Mouse (Mus musculus): ENCODE results near the gene Spag6. TPM values are rescaled to one million over a fixed set of nuclear protein-coding genes. Genes with fewer than 3 reads are reported as not detected.

Gene Spag6
- polyA plus RNA-seq, 1 experiment from 2014 or later = not detected

GRCm38 (mm10) chr2:18692548-18692947 lies 1.3 kb upstream of the Spag6 start:
- WGBS (ENCODE audit: missing documents) = 8% methylated on average over 1 of the region's 1 CpGs
- no peak overlapping the region for H3K27ac ChIP-seq
- no peaks in the 10 kb centered on the region for H3K36me3 ChIP-seq (ENCODE audit: inconsistent target)
- H3K79me2 ChIP-seq (ENCODE audit: inconsistent target) = no peaks in the 10 kb centered on the region
- H3K4me3 ChIP-seq (ENCODE audit: inconsistent target) = no peak overlapping the region

- 4% methylated on average over 5 of the region's 5 CpGs for WGBS (ENCODE audit: missing documents)
- Histone ChIP-seq H3K4me3 (ENCODE audit: inconsistent target) (peak overlapping the region; percentile 39), H3K27ac (no peak overlapping the region)
Observed at GRCm38 (mm10) chr2:18693491-18693870, 351 bp upstream of the Spag6 start.

GRCm38 (mm10) chr2:18694611-18694950 lies 749 bp downstream of the Spag6 start:
- no peak overlapping the region for H3K27ac ChIP-seq
- peak overlapping the region; percentile 39; the same call in 1 of the 2 replicates for H3K4me3 ChIP-seq (ENCODE audit: inconsistent target)
- 6% methylated on average over 19 of the region's 20 CpGs for WGBS (ENCODE audit: missing documents)

More at GRCm38 (mm10) chr2:18693491-18693870, 351 bp upstream of the Spag6 start:
- no peaks in the 10 kb centered on the region for H3K79me2 ChIP-seq (ENCODE audit: inconsistent target)
- no peaks in the 10 kb centered on the region for H3K36me3 ChIP-seq (ENCODE audit: inconsistent target)

GRCm38 (mm10) chr2:18695163-18695562 lies 1.3 kb downstream of the Spag6 start:
- Histone ChIP-seq H3K36me3 (ENCODE audit: inconsistent target) (no peaks in the 10 kb centered on the region), H3K4me3 (ENCODE audit: inconsistent target) (no peak overlapping the region), H3K27ac (no peak overlapping the region), H3K79me2 (ENCODE audit: inconsistent target) (no peaks in the 10 kb centered on the region)
- WGBS (ENCODE audit: missing documents) = 18% methylated on average over 8 of the region's 8 CpGs

More at GRCm38 (mm10) chr2:18694611-18694950, 749 bp downstream of the Spag6 start:
- H3K36me3 ChIP-seq (ENCODE audit: inconsistent target) = no peaks in the 10 kb centered on the region
- no peaks in the 10 kb centered on the region for H3K79me2 ChIP-seq (ENCODE audit: inconsistent target)

GRCm38 (mm10) chr2:18695629-18696150 lies 1.9 kb downstream of the Spag6 start:
- no peaks in the 10 kb centered on the region for H3K36me3 ChIP-seq (ENCODE audit: inconsistent target)
- no peaks in the 10 kb centered on the region for H3K79me2 ChIP-seq (ENCODE audit: inconsistent target)
- 22% methylated on average over 7 of the region's 7 CpGs for WGBS (ENCODE audit: missing documents)
- H3K4me3 ChIP-seq (ENCODE audit: inconsistent target) = no peak overlapping the region
- no peak overlapping the region for H3K27ac ChIP-seq

GRCm38 (mm10) chr2:18697591-18698244 lies 3.9 kb downstream of the Spag6 start:
- no peaks in the 10 kb centered on the region for H3K36me3 ChIP-seq (ENCODE audit: inconsistent target)
- no peak overlapping the region for H3K4me3 ChIP-seq (ENCODE audit: inconsistent target)
- no peak overlapping the region for H3K27ac ChIP-seq
- WGBS (ENCODE audit: missing documents) = 13% methylated on average over 4 of the region's 4 CpGs
- H3K79me2 ChIP-seq (ENCODE audit: inconsistent target) = no peaks in the 10 kb centered on the region

- H3K79me2 ChIP-seq (ENCODE audit: inconsistent target) = no peaks in the 10 kb centered on the region
- no peaks in the 10 kb centered on the region for H3K36me3 ChIP-seq (ENCODE audit: inconsistent target)
- H3K4me3 ChIP-seq (ENCODE audit: inconsistent target) = no peak overlapping the region
- 3% methylated on average over 53 of the region's 56 CpGs for WGBS (ENCODE audit: missing documents)
- no peak overlapping the region for H3K27ac ChIP-seq
Observed at GRCm38 (mm10) chr2:18698663-18699385, 5.0 kb downstream of the Spag6 start.

- 7% methylated on average over 11 of the region's 11 CpGs for WGBS (ENCODE audit: missing documents)
- Histone ChIP-seq H3K4me3 (ENCODE audit: inconsistent target) (no peak overlapping the region), H3K79me2 (ENCODE audit: inconsistent target) (no peaks in the 10 kb centered on the region), H3K36me3 (ENCODE audit: inconsistent target) (no peaks in the 10 kb centered on the region), H3K27ac (no peak overlapping the region)
Observed at GRCm38 (mm10) chr2:18699401-18699990, 5.7 kb downstream of the Spag6 start.

GRCm38 (mm10) chr2:18710356-18710755 lies 16.5 kb downstream of the Spag6 start:
- H3K4me3 ChIP-seq (ENCODE audit: inconsistent target) = no peak overlapping the region
- H3K27ac ChIP-seq = no peak overlapping the region
- 18% methylated on average over 3 of the region's 3 CpGs for WGBS (ENCODE audit: missing documents)
- H3K79me2 ChIP-seq (ENCODE audit: inconsistent target) = no peaks in the 10 kb centered on the region
- no peaks in the 10 kb centered on the region for H3K36me3 ChIP-seq (ENCODE audit: inconsistent target)

GRCm38 (mm10) chr2:18713071-18713470 lies 19.2 kb downstream of the Spag6 start:
- Histone ChIP-seq H3K79me2 (ENCODE audit: inconsistent target) (no peaks in the 10 kb centered on the region), H3K4me3 (ENCODE audit: inconsistent target) (no peak overlapping the region), H3K36me3 (ENCODE audit: inconsistent target) (no peaks in the 10 kb centered on the region), H3K27ac (no peak overlapping the region)
- WGBS (ENCODE audit: missing documents) = 78% methylated on average over 2 of the region's 2 CpGs

- Histone ChIP-seq H3K27ac (no peak overlapping the region), H3K79me2 (ENCODE audit: inconsistent target) (no peaks in the 10 kb centered on the region), H3K36me3 (ENCODE audit: inconsistent target) (no peaks in the 10 kb centered on the region), H3K4me3 (ENCODE audit: inconsistent target) (no peak overlapping the region)
- WGBS (ENCODE audit: missing documents) = 94% methylated on average over 3 of the region's 3 CpGs
Observed at GRCm38 (mm10) chr2:18714337-18714736, 20.5 kb downstream of the Spag6 start.

GRCm38 (mm10) chr2:18718521-18718920 lies 24.7 kb downstream of the Spag6 start:
- no peaks in the 10 kb centered on the region for H3K79me2 ChIP-seq (ENCODE audit: inconsistent target)
- no peaks in the 10 kb centered on the region for H3K36me3 ChIP-seq (ENCODE audit: inconsistent target)
- H3K27ac ChIP-seq = no peak overlapping the region
- H3K4me3 ChIP-seq (ENCODE audit: inconsistent target) = no peak overlapping the region
- WGBS (ENCODE audit: missing documents) = 86% methylated on average over 4 of the region's 4 CpGs

GRCm38 (mm10) chr2:18722208-18722830 lies 28.5 kb downstream of the Spag6 start:
- Histone ChIP-seq H3K4me3 (ENCODE audit: inconsistent target) (no peak overlapping the region), H3K79me2 (ENCODE audit: inconsistent target) (no peaks in the 10 kb centered on the region), H3K36me3 (ENCODE audit: inconsistent target) (no peaks in the 10 kb centered on the region), H3K27ac (no peak overlapping the region)
- 97% methylated on average over 3 of the region's 3 CpGs for WGBS (ENCODE audit: missing documents)

GRCm38 (mm10) chr2:18724462-18724861 lies 30.6 kb downstream of the Spag6 start:
- Histone ChIP-seq H3K79me2 (ENCODE audit: inconsistent target) (no peaks in the 10 kb centered on the region), H3K27ac (no peak overlapping the region), H3K4me3 (ENCODE audit: inconsistent target) (no peak overlapping the region), H3K36me3 (ENCODE audit: inconsistent target) (no peaks in the 10 kb centered on the region)
- 44% methylated on average over 1 of the region's 1 CpGs for WGBS (ENCODE audit: missing documents)

- no peaks in the 10 kb centered on the region for H3K36me3 ChIP-seq (ENCODE audit: inconsistent target)
- WGBS (ENCODE audit: missing documents) = 88% methylated on average over 4 of the region's 4 CpGs
- no peak overlapping the region for H3K27ac ChIP-seq
- no peak overlapping the region for H3K4me3 ChIP-seq (ENCODE audit: inconsistent target)
- H3K79me2 ChIP-seq (ENCODE audit: inconsistent target) = no peaks in the 10 kb centered on the region
Observed at GRCm38 (mm10) chr2:18725880-18726279, 32.0 kb downstream of the Spag6 start.

All from macrophage (primary cell).